In genomic region chr2:128696426-128696825, GRCm38 (mm10) we compare ENCODE assay signal across 27 mouse cellular contexts. TPM values are rescaled to one million over a fixed set of nuclear protein-coding genes. Genes with fewer than 3 reads are reported as not detected.
DNase-seq lines count a peak whose midpoint lies in the region; ATAC-seq lines count a peak whose summit lies in the region.
"Had no signal": no experiment of that assay in that cellular context is flagged by ENCODE, and none has a peak within 500 bp of the region (broad histone marks: within the 10 kb centered on the region; RNA-seq: fewer than 3 reads in every experiment).

No protein-coding gene starts in this region.

- 77% methylated on average over 3 of the region's 3 CpGs for WGBS in kidney, embryonic 14.5 days
- WGBS in midbrain, embryonic 11.5 days, result 80% methylated on average over 3 of the region's 3 CpGs
- WGBS in midbrain, embryonic 15.5 days, result 75% methylated on average over 3 of the region's 3 CpGs

- ATAC-seq in kidney, embryonic 14.5 days (ENCODE audit: low FRiP score, low TSS enrichment), result no peak
- ATAC-seq in midbrain, embryonic 11.5 days (ENCODE audit: low FRiP score), result no peak
- no peak for ATAC-seq in midbrain, embryonic 15.5 days (replicated peaks)
- ATAC-seq: forebrain, embryonic 15.5 days; hindbrain, embryonic 16.5 days; Patski had no signal

- H3K4me3 ChIP-seq in kidney, embryonic 14.5 days (ENCODE audit: low read length), result no peak overlapping the region
- no peak overlapping the region for H3K4me3 ChIP-seq in midbrain, embryonic 11.5 days (ENCODE audit: low read depth, low read length)
- H3K4me3 ChIP-seq in midbrain, embryonic 15.5 days, result no peak overlapping the region
- H3K4me3 ChIP-seq: embryonic facial prominence, embryonic 12.5 days; forebrain, embryonic 15.5 days; heart, adult 2 months; layer of hippocampus, adult 2 months; left cerebral cortex, adult 2 months; limb, embryonic 12.5 days; lung, embryonic 15.5 days; midbrain, embryonic 12.5 days; neural tube, embryonic 15.5 days had no signal

- peak; percentile 82 for DNase-seq in kidney, adult 11 months
- DNase-seq in midbrain, embryonic 11.5 days (ENCODE audit: low spot score, missing footprints), result peak; percentile 35
- peak; percentile 45 to 81 for DNase-seq in kidney, postnatal 25 days
- no peak for DNase-seq in right cerebral cortex, postnatal 10 days (ENCODE audit: low spot score in 2 of 2)
- no peak for DNase-seq in right cerebral cortex, postnatal 14 days
- DNase-seq: adrenal gland, postnatal 10 days; cerebellum, adult 11 months; cerebellum, adult 9-10 months; cerebellum, postnatal 36 days; embryo, embryonic 11 days; gastrocnemius, postnatal 36 days; heart, adult 2 months; retina, postnatal 1 day; thymus, adult 2 months; thymus, postnatal 36 days had no signal

- H3K4me2 ChIP-seq in kidney, embryonic 14.5 days (replicated peaks; ENCODE audit: low read depth, low read length), result no peak overlapping the region
- H3K4me2 ChIP-seq in midbrain, embryonic 11.5 days, result no peak overlapping the region
- H3K4me2 ChIP-seq in midbrain, embryonic 15.5 days, result no peak overlapping the region
- H3K4me2 ChIP-seq: embryonic facial prominence, embryonic 12.5 days; forebrain, embryonic 15.5 days; limb, embryonic 12.5 days; lung, embryonic 15.5 days; midbrain, embryonic 12.5 days; neural tube, embryonic 15.5 days had no signal

- no peaks in the 10 kb centered on the region for H3K27me3 ChIP-seq in kidney, embryonic 14.5 days (ENCODE audit: control insufficient read depth, insufficient read depth, low read length)
- H3K27me3 ChIP-seq in midbrain, embryonic 11.5 days (ENCODE audit: control insufficient read depth, insufficient read depth, low read length), result no peaks in the 10 kb centered on the region; the same call in 1 of the 2 replicates
- H3K27me3 ChIP-seq in midbrain, embryonic 15.5 days (replicated peaks), result peaks cover 17% of the 10 kb centered on the region
- H3K27me3 ChIP-seq: embryonic facial prominence, embryonic 12.5 days; limb, embryonic 12.5 days; lung, embryonic 15.5 days had no signal

- H3K9me3 ChIP-seq in kidney, embryonic 14.5 days (ENCODE audit: control insufficient read depth, low read length), result no peaks in the 10 kb centered on the region
- no peaks in the 10 kb centered on the region for H3K9me3 ChIP-seq in midbrain, embryonic 11.5 days (ENCODE audit: control insufficient read depth, low read length)
- H3K9me3 ChIP-seq in midbrain, embryonic 15.5 days, result no peaks in the 10 kb centered on the region
- H3K9me3 ChIP-seq: embryonic facial prominence, embryonic 12.5 days; forebrain, embryonic 15.5 days; limb, embryonic 12.5 days; lung, embryonic 15.5 days; midbrain, embryonic 12.5 days; neural tube, embryonic 15.5 days had no signal

- no peaks in the 10 kb centered on the region; the same call in 1 of the 2 replicates for H3K36me3 ChIP-seq in kidney, embryonic 14.5 days (ENCODE audit: control insufficient read depth, insufficient read depth, low read length)
- no peaks in the 10 kb centered on the region for H3K36me3 ChIP-seq in midbrain, embryonic 11.5 days (ENCODE audit: control insufficient read depth, insufficient read depth, low read length)
- no peaks in the 10 kb centered on the region for H3K36me3 ChIP-seq in midbrain, embryonic 15.5 days (replicated peaks)
- H3K36me3 ChIP-seq: embryonic facial prominence, embryonic 12.5 days; forebrain, embryonic 15.5 days; lung, embryonic 15.5 days; midbrain, embryonic 12.5 days; neural tube, embryonic 15.5 days had no signal

- peaks cover 6% of the 10 kb centered on the region; the same call in 1 of the 2 replicates for H3K4me1 ChIP-seq in kidney, embryonic 14.5 days (ENCODE audit: control insufficient read depth, insufficient read depth, low read length)
- peaks cover 4% of the 10 kb centered on the region; the same call in 1 of the 2 replicates for H3K4me1 ChIP-seq in midbrain, embryonic 11.5 days (ENCODE audit: control insufficient read depth, insufficient read depth, low read length)
- H3K4me1 ChIP-seq in midbrain, embryonic 15.5 days, result peaks cover 20% of the 10 kb centered on the region

- no peak overlapping the region for H3K27ac ChIP-seq in kidney, embryonic 14.5 days (ENCODE audit: low read depth, low read length)
- no peak overlapping the region for H3K27ac ChIP-seq in midbrain, embryonic 11.5 days (ENCODE audit: low read depth, low read length)
- H3K27ac ChIP-seq in midbrain, embryonic 15.5 days, result no peak overlapping the region
- H3K27ac ChIP-seq: embryonic facial prominence, embryonic 12.5 days; forebrain, embryonic 15.5 days; heart, adult 2 months; layer of hippocampus, adult 2 months; left cerebral cortex, adult 2 months; limb, embryonic 12.5 days; lung, embryonic 15.5 days; midbrain, embryonic 12.5 days; neural tube, embryonic 15.5 days had no signal

- H3K9ac ChIP-seq in kidney, embryonic 14.5 days (ENCODE audit: low read depth, low read length), result no peak overlapping the region
- H3K9ac ChIP-seq in midbrain, embryonic 11.5 days (ENCODE audit: low read length), result no peak overlapping the region
- no peak overlapping the region for H3K9ac ChIP-seq in midbrain, embryonic 15.5 days
- H3K9ac ChIP-seq: embryonic facial prominence, embryonic 12.5 days; forebrain, embryonic 15.5 days; limb, embryonic 12.5 days; lung, embryonic 15.5 days; midbrain, embryonic 12.5 days; neural tube, embryonic 15.5 days had no signal

RNA-seq across cellular contexts. Expression of gene Mertk, which starts 2.3 kb away (rescaled TPM):
- 7.3 and 10.3 TPM in 2 replicates for polyA plus RNA-seq in kidney, embryonic 14.5 days (2014; fragmentation: Nextera tagmentation; extraction: Ambion mirVana)
- polyA plus RNA-seq in midbrain, embryonic 11.5 days (2014; fragmentation: Nextera tagmentation; extraction: Ambion mirVana), result 3.0 and 4.3 TPM in 2 replicates
- polyA plus RNA-seq in midbrain, embryonic 15.5 days (2015; fragmentation: Nextera tagmentation; extraction: Ambion mirVana), result 1.5 and 1.8 TPM in 2 replicates

RNA-seq across cellular contexts. Expression of gene Anapc1, which starts 9.2 kb away (rescaled TPM):
- 56.3 and 94.0 TPM in 2 replicates for polyA plus RNA-seq in kidney, embryonic 14.5 days (2014; fragmentation: Nextera tagmentation; extraction: Ambion mirVana)
- polyA plus RNA-seq in midbrain, embryonic 11.5 days (2014; fragmentation: Nextera tagmentation; extraction: Ambion mirVana), result 86.5 and 100 TPM in 2 replicates
- polyA plus RNA-seq in midbrain, embryonic 15.5 days (2015; fragmentation: Nextera tagmentation; extraction: Ambion mirVana), result 50.8 and 52.8 TPM in 2 replicates

Comparison
In these comparisons a context has a peak if more than half of its experiments do, and no peak if none do; other contexts are left out.
1. DNase-seq: peak in kidney, adult 11 months (single experiment), midbrain, embryonic 11.5 days (single experiment) and kidney, postnatal 25 days (2 of 2); none in right cerebral cortex, postnatal 10 days (0 of 2) and right cerebral cortex, postnatal 14 days (single experiment).